Mouse (Mus musculus): ENCODE measurements around the gene Tcf3.

Tcf3 gene

DNA sequence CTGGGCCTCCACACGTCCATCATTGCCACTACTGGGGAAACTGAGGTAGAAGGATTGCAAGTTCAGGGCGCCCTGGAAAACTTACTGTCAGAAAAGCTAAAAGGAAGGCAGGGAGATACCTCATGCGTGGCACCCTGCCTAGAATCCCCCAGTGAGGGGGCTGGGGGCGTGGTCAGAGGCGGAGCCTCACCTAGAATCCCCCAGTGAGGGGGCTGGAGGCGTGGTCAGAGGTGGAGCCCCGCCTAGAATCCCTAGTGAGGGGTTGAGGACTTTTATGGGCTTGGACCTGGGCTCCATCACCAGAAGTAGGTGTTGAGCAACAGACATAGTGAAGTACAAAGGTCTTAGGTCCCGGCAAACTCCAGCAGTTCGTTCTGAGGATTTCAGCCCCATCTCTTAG lies 2.8 kb upstream of the Tcf3 start:
- DNase-seq (ENCODE audit: low spot score) = no peak

DNA sequence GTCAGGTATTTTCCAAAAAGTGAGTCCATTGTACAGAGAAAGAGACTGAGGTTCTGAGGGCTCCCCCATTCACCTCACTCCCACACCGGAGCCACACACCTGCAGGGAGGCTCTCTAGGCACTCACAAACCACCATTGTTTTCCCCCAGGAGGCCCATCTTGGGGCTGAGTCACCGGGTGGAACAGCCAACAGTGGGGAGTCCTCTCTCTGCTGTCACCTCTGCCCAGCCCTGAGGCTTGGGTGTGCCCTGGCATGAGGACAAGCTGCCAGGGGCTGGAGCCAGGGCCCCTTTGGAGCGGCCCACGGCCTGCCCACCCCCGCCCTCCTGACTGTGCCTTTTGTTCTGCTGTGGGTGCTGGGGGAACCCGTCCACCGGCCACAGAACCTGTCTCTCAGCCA lies 2.3 kb upstream of the Tcf3 start:
- peak; percentile 31 for DNase-seq (ENCODE audit: low spot score)

DNA sequence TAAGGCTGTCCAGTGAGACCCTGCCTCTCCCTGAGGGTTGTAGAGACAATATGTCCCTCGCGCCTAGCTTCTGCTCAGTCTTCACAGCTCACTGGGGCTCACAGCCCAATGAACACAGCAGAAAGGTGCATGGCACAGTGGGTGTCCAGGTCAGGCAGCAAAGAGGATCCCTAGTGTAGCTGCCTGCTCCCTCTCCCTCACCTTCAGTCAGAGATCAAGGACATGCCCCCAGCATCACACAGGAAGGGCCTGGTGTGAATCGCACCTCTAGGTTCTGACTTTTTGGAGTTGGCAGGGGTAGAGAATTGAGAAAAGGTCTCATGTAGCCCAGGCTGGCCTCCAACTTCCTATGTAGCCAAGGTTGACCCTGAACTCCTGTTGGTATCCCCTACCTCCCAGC lies 1.4 kb upstream of the Tcf3 start:
- DNase-seq (ENCODE audit: low spot score) = no peak

DNA sequence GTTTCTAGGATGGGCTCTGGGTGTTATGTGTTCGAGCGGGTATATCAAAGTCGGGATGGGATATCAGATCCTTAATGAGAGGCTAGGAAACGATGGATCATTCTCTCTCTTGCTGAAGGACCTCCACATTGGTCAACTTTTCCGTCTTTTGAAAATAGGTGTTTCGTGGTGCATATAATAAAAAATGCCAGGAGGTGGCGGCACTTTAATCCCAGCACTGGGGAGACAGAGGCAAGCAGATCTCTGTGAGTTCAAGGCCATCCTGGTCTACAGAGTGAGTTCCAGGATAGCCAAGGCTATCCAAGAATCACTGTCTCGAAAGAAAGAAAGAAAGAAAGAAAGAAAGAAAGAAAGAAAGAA lies 766 bp upstream of the Tcf3 start:
- DNase-seq (ENCODE audit: low spot score) = no peak

DNA sequence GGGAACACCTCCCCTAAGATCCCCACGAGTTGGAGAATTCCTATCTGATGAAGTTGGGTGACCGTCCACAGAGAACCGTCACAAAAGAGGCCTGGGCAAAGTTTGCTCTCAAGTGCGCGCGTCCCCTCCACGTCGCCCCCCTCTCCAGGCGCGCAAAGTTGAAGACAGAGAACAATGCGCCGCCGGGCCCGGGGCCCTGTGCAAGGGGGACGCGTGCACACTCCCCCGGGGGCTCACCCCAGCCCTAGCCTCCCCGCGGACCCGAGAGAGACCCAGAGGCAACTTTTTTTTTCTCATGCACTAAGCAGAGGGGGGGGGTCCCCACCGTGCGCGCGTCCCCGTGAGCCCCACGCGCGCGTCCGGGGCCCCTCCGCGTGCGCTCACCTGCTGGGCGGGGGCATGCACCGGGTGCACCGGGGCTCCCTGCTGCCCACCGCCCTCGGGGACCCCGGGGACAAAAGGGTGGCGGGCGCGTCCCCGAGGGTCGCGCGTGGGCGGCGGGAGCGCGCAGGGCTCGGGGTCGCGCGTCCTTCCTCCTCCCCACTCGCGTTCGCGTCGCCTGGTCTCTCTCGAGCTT lies 423 bp downstream of the Tcf3 start:
- no peak for DNase-seq (ENCODE audit: low spot score)

DNA sequence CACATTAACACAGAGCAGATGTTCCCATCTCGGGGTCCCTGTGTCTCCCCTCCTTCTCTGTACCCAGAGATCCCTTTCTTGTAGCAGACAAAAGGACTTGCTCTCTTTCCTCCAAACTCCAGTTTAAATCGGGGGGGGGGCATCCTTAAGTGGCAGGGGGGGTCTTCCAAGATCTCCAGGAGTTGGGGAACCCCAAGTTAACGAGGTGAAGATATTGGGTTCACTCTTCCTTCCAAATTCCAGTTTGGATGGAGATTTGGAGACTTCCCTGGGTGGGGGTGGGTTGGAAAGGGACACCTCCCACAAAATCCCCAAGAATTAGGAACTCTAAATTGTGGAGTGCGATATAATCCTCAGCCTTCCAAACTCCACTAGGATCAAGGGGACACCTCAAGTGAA lies 1.1 kb downstream of the Tcf3 start:
- no peak for DNase-seq (ENCODE audit: low spot score)

DNA sequence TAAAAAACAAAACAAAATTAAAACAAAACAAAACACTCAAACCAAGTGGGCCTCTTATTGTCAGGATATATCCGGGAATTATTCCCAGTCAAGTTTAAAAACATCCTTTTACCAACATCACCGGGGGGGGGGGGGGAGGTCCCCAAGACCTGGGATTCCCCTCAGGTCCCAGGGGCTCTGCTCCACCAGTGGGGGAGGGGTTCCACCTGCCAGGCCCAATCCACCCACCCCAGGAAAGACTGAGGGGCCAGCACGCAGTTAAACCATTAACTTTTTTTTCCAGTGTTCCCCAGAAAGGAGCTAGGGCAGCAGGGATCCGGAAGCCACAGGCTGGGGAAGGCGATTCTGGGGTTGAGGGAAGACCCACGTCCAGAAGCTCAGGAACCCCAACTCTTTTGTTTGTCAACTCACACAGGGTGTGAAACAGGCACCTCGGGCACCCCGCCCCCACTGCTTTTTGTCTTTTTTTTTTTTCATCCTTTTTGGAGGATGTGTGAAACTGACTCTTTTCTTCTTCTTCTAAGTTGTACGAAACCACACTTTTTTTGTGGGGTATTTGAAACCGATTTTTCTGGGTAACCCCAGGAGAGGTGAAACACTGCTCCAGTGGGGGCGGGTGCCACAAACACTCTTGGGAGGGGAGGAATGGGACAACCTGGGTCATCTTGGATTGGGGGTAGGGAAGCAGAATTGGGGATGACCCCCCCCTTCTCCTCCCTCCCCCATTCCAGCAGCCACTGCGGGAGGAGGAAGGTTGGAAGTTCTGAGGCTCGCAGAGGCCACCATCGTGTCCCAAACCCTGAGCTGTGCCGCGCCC lies 1.7 kb downstream of the Tcf3 start:
- DNase-seq (ENCODE audit: low spot score) = no peak

DNA sequence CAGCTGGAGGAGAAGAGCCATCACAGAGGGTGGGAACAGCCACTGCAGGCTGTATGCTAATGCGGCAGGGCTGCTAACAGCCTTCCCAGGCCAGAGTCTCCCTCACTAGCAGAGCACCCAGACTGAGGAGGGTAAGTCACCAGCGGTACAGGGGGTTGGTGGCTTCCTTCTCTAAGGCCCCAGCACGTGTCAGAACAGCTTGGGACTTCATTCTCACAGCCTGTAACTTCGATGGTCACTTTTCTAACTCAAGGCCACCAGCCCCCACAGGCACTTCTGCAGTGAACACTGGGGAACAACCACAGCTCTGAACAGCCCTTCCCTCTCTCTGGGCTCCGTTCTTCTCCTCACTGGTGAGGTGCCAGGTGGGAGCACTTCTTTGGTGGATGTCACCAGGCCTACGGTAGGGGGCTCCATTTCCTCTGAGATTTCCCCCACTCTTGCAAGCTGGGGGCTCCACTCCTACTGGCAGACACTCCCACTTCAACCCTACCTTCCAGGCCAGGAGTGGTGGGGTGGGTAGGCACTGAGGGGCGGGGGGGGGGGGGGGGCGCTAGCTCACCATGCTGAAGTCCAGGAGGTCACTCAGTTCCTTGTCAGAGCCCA lies 3.0 kb downstream of the Tcf3 start:
- DNase-seq (ENCODE audit: low spot score) = no peak

DNA sequence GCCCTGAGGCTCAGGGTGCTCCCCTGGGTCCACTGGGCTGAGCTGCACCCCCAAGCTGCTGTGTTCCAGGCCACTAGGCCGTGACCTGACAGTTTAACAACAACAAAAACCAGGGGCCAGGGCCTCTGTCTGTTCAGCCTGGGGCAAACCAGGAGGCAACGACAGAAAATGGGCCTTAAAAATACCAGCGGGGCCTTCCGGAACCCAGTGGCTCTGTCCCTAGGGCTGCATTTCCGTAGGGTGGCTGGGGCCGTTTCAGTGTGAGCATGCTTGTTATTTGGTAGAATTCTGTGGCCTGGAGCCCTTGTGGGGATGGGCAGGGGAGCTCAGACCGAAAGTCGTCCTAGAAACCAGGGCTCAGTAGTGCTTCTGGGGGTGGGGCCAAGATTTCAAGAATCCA lies 3.6 kb downstream of the Tcf3 start:
- DNase-seq (ENCODE audit: low spot score) = no peak

DNA sequence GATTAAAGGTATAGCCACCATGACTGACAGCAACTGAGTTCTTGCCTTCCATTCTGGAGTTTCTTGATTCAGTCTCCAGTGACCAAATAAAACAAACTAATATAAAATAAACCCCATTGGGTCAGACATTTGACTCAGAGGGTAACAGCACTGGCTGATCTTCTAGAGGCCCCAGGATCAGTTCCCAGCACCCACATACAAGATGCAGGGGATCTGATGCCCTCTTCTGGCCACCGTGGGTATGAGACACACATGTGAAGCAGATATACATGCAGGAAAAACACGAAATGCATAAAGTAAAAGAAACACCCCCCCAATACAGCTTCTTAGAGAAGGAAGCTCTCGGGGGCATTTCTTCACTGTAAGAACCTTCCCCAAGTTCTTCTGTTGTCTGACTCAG lies 8.4 kb downstream of the Tcf3 start:
- no peak for DNase-seq (ENCODE audit: low spot score)

DNA sequence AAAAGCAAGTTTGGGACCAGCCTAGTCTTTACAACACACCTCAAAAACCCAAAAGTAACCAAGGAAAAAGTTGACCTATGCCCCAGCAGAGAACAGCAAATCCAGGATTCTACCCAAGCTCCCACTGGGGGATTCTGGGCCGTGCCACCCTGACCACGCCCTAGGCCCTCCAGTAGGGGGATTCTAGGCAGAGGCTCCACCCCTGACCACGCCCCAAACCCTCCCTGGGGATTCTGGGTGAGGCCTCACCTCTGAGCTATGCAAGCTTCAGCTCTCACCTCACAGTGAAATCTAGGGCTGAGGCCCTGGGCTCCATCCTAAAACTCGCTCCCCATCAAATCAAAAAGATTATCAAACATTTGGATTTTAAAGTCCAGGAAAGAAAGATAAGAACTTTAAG lies 9.9 kb downstream of the Tcf3 start:
- no peak for DNase-seq (ENCODE audit: low spot score)

DNA sequence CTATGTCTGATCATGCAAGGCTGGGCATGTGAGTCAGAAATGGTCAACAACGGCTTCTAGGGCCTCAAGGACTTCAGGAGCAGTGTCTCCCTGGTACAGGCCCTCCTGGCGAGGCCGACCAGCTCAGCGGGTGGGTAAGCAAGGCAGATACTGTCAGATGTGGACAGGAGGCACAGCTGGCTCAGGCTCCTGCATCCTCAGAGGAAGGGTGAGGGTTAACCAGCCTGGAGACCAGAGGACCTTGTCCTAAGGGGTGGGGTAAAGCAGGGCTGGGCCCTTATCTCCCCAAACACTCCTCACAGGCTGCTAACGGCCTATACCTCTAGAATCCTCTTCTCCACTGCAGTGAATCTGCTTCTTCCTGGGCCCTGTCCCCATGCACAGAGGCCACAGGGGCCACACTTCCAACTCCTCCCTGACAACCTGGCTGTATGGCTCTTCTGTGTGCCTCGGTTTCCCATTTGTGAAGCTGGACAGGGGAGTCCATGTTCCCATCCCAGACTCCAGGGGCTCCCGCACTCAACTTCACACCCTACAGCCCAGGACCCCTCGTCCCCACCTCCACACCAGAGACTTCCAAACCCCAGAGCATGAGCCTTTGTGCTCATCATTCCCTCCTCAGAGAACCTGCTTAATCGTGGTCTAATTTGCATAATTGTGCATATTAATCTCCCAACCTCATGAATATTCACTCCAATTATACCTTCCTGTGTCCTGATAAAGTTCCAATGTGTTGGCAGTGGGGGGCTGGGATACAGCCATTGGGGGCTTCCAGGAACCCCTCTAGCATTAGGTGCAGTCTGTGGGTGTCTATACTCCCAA lies 11.6 kb downstream of the Tcf3 start:
- DNase-seq (ENCODE audit: low spot score) = no peak

DNA sequence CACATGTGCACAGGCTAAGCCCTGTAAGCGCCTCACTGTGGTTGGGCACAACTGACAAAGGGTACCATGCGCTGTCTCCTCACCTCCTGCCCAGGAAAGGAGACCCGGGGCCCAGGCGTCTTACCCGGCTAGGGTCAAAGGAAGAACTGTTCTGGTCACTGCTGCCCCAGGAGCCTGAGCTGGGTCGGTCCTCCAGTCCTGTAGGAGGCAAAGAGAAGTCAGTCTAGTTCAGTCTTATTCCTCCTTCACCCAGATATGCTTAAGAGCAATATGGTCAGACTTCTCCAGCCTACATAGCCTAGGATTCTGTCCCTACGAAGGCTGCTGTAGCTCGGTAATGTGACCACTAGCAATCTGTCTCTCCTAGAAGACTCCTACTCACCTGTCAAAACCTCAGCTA lies 12.2 kb downstream of the Tcf3 start:
- no peak for DNase-seq (ENCODE audit: low spot score)

DNA sequence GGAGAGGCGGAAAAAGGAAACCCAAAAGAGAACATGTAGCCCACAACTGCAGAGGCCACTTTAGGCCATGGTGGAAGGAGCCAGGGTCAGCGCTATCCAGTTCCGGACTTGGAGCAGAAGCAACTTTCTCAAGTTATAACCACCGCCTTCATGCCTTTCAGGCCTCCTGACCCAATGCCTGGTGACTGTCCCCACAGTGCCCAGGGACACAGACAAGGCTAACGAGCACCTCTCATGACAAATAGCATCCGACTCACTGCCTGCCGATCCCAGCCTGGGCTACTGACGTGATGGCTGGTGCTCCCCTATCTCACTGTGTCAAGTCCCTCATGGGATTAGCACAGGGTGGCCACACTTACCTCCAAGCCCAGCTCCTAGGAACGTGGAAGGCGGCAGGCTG lies 12.7 kb downstream of the Tcf3 start:
- no peak for DNase-seq (ENCODE audit: low spot score)

DNA sequence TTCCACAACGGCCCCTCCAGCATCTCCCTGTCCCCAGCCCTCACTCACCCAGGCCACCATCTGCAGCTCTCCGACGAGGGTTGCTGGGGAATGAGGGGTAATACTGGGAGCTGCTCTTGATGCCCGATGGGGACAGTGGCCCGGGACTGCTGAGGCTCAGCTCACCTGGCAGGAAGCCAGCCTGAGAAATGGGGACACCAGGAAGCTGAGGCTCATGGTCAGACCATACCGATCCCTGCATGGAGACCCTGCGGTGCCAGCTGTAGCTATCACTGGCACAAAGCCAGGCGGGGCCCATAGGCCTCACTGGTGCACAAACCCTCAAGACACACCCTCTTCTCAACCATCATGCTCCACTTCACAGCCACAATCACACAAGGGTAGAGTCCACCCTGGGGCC lies 14.0 kb downstream of the Tcf3 start:
- no peak for DNase-seq (ENCODE audit: low spot score)

DNA sequence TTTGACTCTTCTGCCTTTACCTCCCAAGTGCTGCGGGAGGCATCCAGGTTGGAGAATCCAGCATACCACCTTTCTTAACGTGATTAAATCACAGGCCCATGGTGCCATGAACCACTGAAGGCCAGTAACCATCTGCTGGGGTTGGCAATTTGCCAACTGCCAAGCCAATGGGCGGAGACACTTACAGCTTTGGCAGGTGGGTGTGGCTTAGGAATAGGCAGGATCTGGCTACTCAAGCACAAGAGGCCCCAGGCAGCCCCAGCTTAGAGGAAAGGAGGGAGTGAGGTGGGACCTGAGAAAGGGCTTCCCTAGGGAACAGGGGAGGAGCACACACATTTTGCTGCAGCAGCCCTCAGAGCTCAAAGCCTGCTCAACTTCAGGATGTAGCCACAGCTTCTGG lies 15.1 kb downstream of the Tcf3 start:
- DNase-seq (ENCODE audit: low spot score) = peak; percentile 61

DNA sequence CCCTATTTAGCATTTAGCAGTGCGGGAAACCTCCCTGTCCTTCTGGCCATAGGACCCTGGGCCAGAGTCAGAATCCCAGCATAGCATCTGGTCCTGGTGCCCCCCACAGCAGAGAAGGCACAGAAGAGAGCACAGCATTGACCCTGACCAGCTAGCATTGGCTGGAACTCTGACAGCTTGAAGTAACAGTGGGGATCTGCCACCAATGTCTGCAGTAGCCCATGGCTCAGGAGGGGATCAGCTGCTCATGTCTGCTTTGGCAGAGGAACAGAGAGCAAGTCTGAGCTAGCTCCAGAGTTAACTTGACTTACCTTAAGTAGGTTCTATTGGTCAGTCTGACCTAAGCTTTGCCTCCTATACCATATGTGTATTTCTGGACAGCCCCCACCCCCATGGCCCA lies 15.6 kb downstream of the Tcf3 start:
- no peak for DNase-seq (ENCODE audit: low spot score)

DNA sequence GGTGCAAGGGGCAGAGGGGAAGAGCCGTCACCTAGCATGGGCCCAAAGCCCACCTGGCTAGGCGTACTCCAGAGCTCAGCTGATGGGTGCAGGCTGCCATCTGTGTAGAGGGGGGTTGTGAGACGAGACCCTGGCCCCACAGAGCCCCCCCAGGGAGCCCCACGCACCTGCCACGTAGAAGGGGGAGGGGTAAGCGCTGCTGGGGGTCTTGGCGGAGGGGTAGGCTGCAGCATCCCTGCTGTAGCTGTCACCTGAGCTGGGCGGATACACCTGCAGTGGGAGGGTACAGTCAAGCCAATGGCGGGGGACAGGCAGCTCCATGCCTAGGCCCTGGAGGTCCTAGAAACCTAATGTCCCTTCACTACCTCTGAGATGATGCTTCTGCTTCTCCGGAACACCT lies 16.1 kb downstream of the Tcf3 start:
- no peak for DNase-seq (ENCODE audit: low spot score)

DNA sequence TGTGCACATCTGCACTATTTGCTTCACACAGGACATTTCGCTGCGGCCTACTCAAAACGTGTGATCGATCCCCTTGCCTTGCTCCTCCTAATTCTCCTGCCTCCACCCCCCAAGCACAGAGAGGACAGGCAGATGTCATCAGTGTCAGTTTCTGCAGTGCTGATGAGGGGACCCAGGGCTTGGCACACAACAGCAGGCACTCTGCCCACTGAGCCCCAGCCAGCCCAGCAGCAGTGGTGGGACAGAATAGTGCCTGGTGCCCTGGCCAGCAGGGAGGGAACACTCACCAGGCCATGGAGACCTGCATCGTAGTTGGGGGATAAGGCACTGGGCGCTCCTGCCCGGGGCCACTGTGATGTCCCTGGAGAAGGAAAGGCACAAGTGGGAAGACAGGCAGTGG lies 17.9 kb downstream of the Tcf3 start:
- DNase-seq (ENCODE audit: low spot score) = no peak

DNA sequence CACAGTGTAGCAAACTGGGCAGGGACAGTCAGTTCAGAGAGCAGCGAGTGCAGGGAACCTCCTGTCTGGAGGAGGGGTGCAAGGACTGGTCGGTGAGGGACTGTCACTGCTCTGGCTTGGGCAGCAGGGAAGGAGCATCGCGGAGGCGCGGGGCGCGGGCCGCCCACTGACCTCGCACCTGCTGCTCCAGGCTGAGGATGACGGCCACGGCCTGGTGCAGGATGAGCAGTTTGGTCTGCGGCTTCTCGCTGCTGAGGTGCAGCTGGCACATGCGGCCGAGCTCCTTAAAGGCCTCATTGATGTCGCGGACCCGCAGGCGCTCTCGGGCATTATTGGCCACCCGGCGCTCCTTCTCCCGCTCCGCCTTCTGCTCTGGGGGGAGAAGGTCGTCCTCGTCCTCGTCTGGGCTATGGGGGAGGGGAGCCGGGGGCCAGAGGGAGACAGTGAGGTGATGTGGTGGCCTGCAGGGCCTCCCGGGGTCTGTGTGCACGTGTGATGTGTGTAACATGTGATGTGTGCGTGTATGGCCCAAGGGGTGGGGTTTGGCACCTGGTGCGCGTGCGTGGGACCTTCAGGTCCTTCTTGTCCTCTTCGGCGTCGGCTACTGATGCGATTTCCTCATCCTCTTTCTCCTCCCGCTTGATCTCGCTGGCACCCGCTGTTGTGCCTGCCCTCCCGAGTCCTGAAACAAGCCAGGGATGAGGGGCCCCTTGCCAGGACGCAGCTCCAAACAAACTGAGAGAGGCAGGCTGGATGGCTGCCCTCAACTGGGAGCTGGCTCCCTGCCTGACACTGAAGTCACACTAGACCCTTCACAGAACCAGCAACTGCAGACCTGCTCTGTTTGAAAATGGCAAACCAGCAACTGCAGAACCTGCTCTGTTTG lies 20.5 kb downstream of the Tcf3 start:
- DNase-seq (ENCODE audit: low spot score) = no peak

DNA sequence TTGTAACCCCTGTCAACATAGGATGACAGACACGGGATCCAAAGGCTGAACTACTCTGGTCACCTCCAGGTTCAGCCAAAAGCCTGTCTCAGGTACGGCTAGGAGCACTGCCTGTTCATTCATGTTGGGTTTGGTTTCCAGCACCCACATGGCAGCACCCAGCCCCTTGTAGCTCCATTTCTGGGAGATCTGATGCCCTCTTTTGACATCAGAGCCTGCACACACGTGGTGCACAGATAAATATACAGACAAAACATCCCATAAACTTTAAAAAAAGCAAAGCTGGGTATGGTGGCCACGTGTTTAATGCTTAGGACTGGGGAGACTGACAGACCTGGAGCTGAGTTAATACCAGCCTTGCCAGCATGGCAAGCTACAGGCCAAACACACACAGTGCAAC lies 25.5 kb downstream of the Tcf3 start:
- DNase-seq (ENCODE audit: low spot score) = no peak
